Mouse (Mus musculus) T-helper 17 cell (primary cell): ENCODE measurements around the gene 1700028J19Rik.
"Not testable (repeated sequence)": the region's sequence is repeated elsewhere in the genome, so short reads cannot be mapped to it uniquely, and the experiment has no call there.

ENCODE experiments used
- in situ Hi-C, 2 experiments: fragments of 300-600 bp; cut with MboI, MseI; formaldehyde crosslinking; loops; 1 replicate in 1 of 2; 2 replicates in 1 of 2; pipeline ENCODE4 v1.15.1; 2025; ENCODE audit warnings: high pct_unique_total_duplicates in 2 of 2

1700028J19Rik gene

GRCm38 (mm10) chr7:44253023-44253616, 6.6 kb upstream of the 1700028J19Rik start:
- in situ Hi-C loops: loop anchor here in 1 of 2 experiments (10.0 kb wide), 1 partner anchor 808 kb away; the partner anchor contains the start of genes Cldnd2, Etfb and Gm45233

- in situ Hi-C loops: loop anchor here in 1 of 2 experiments (10.0 kb wide), 1 partner anchor 806 kb away; the partner anchor contains the start of genes Cldnd2, Etfb and Gm45233
Observed at GRCm38 (mm10) chr7:44250732-44251275, 4.3 kb upstream of the 1700028J19Rik start.

GRCm38 (mm10) chr7:44249248-44249647, 2.8 kb upstream of the 1700028J19Rik start:
- in situ Hi-C loops: loop anchor here in 1 of 2 experiments (10.0 kb wide), 1 partner anchor 934 kb away; the partner anchor contains the start of gene Zfp715

- in situ Hi-C loops: loop anchor here in 1 of 2 experiments (10.0 kb wide), 1 partner anchor 933 kb away; the partner anchor contains the start of gene Zfp715
Observed at GRCm38 (mm10) chr7:44247971-44248370, 1.5 kb upstream of the 1700028J19Rik start.

- in situ Hi-C loops: loop anchor here in 1 of 2 experiments (10.0 kb wide), 1 partner anchor 932 kb away; the partner anchor contains the start of gene Zfp715
Observed at GRCm38 (mm10) chr7:44246984-44247470, 532 bp upstream of the 1700028J19Rik start.

GRCm38 (mm10) chr7:44244080-44244479, 2.4 kb downstream of the 1700028J19Rik start:
- in situ Hi-C loops: loop anchor here in 1 of 2 experiments (10.0 kb wide), 1 partner anchor 929 kb away; the partner anchor contains the start of gene Zfp715

- in situ Hi-C loops: loop anchor here in 1 of 2 experiments (10.0 kb wide), 1 partner anchor 926 kb away; the partner anchor contains the start of gene Zfp715
Observed at GRCm38 (mm10) chr7:44241163-44241562, 5.3 kb downstream of the 1700028J19Rik start.

GRCm38 (mm10) chr7:44240712-44241111, 5.8 kb downstream of the 1700028J19Rik start:
- in situ Hi-C loops: loop anchor here in 1 of 2 experiments (10.0 kb wide), 1 partner anchor 926 kb away; the partner anchor contains the start of gene Zfp715

GRCm38 (mm10) chr7:44239913-44240312, 6.6 kb downstream of the 1700028J19Rik start:
- in situ Hi-C loops: loop anchor here in 1 of 2 experiments (10.0 kb wide), 1 partner anchor 925 kb away; the partner anchor contains the start of gene Zfp715

- in situ Hi-C loops: no loop called here
Observed at GRCm38 (mm10) chr7:44235909-44236308, 10.6 kb downstream of the 1700028J19Rik start, which contains the start of gene Gm36864. Gm36864 (plus strand) TSS chr7:44236177.

GRCm38 (mm10) chr7:44225076-44225475, 21.4 kb downstream of the 1700028J19Rik start, which contains the start of gene Klk1:
Klk1 (plus strand) TSS chr7:44225360.
- in situ Hi-C loops: loop anchor here in 1 of 2 experiments (10.0 kb wide), 1 partner anchor 750 kb away; no protein-coding TSS in a partner anchor

GRCm38 (mm10) chr7:44222335-44222734, 24.2 kb downstream of the 1700028J19Rik start:
- in situ Hi-C loops: loop anchor here in 1 of 2 experiments (10.0 kb wide), 1 partner anchor 748 kb away; no protein-coding TSS in a partner anchor

GRCm38 (mm10) chr7:44221601-44222000, 24.9 kb downstream of the 1700028J19Rik start:
- in situ Hi-C loops: loop anchor here in 1 of 2 experiments (10.0 kb wide), 1 partner anchor 747 kb away; no protein-coding TSS in a partner anchor

GRCm38 (mm10) chr7:44215645-44216044, 30.9 kb downstream of the 1700028J19Rik start, which contains the start of gene Klk1b5:
Klk1b5 (plus strand) TSS chr7:44215945.
- in situ Hi-C loops: no loop called here

GRCm38 (mm10) chr7:44208307-44208706, 38.2 kb downstream of the 1700028J19Rik start:
- in situ Hi-C loops: no loop called here

GRCm38 (mm10) chr7:44207135-44207534, 39.4 kb downstream of the 1700028J19Rik start, which contains the start of gene Klk1b4:
Klk1b4 (plus strand) TSS chr7:44207435.
- in situ Hi-C loops: not testable (repeated sequence)

GRCm38 (mm10) chr7:44197891-44198290, 48.6 kb downstream of the 1700028J19Rik start, which contains the start of gene Klk1b3:
Klk1b3 (plus strand) TSS chr7:44198191.
- in situ Hi-C loops: no loop called here

- in situ Hi-C loops: not testable (repeated sequence)
Observed at GRCm38 (mm10) chr7:44193466-44193865, 53.0 kb downstream of the 1700028J19Rik start.

GRCm38 (mm10) chr7:44187936-44188335, 58.6 kb downstream of the 1700028J19Rik start, which contains the start of gene Klk1b24:
Klk1b24 (plus strand) TSS chr7:44188236.
- in situ Hi-C loops: not testable (repeated sequence)

- in situ Hi-C loops: not testable (repeated sequence)
Observed at GRCm38 (mm10) chr7:44186516-44186915, 60.0 kb downstream of the 1700028J19Rik start.
